Mouse (Mus musculus) olfactory bulb, adult 2 months (tissue): ENCODE results near the gene Entpd7. TPM values are rescaled to one million over a fixed set of nuclear protein-coding genes. Genes with fewer than 3 reads are reported as not detected.

ENCODE experiments used
- H3K27ac ChIP-seq: fragments of 200-500 bp; 2 replicates; pipeline ENCODE4 v1.5.1; 2012; ENCODE audit warnings: low read depth, low read length; ENCODE audit not compliant: insufficient read depth
- H3K4me1 ChIP-seq: fragments of 200-500 bp; 2 replicates; pipeline ENCODE4 v1.6.1; 2012; ENCODE audit warnings: low read length; ENCODE audit not compliant: control insufficient read depth, insufficient read depth
- H3K4me3 ChIP-seq: fragments of 200-500 bp; 2 replicates; pipeline ENCODE4 v1.5.1; 2012; ENCODE audit warnings: mild to moderate bottlenecking, low read depth, low read length, moderate library complexity; ENCODE audit not compliant: insufficient read depth
- CTCF ChIP-seq: fragments of 200-500 bp; IDR thresholded peaks from 2 replicates; pipeline ENCODE4 v1.5.1; 2012; ENCODE audit warnings: low read depth, mild to moderate bottlenecking, low read length, moderate library complexity; ENCODE audit not compliant: insufficient read depth
- POLR2A ChIP-seq: fragments of 200-500 bp; IDR thresholded peaks from 2 replicates; pipeline ENCODE4 v1.6.1; 2012; ENCODE audit warnings: mild to moderate bottlenecking, low read depth, low read length, moderate library complexity; ENCODE audit not compliant: insufficient read depth
- WGBS: fragments of 180-500 bp; shearing (Covaris S2); methylation state at CpG from one replicate; pipeline ENCODE4 v1.1.7; 2018; 5-methylcytosine and 5-hydroxymethylcytosine counted together
- polyA plus RNA-seq: library from polyadenylated mRNA; stranded (reverse); fragments of >200 nt; gene quantifications from 2 replicates; pipeline ENCODE4 v1.2.4, GENCODE M21; 2012; ENCODE audit warnings: low replicate concordance; ENCODE audit not compliant: missing spikeins, insufficient read depth, insufficient read length

The Entpd7 gene
- polyA plus RNA-seq, 1 experiment, result not detected

GRCm38 (mm10) chr19:43752489-43753225 is 63.2 kb downstream of the Entpd7 start, which contains the start of the genes Cutc and Cox15:
Gene Cutc, plus strand, starts transcription at chr19:43752996.
Gene Cox15, minus strand, starts transcription at chr19:43753000.
- WGBS, result under 1% methylated on average over 62 of the region's 62 CpGs
- Histone ChIP-seq H3K4me3 (peak within 1 kb of the TSS; percentile 86), H3K4me1 (peaks cover 5% of the 10 kb centered on the region), H3K27ac (peak within 1 kb of the TSS; percentile 84)
- TF ChIP-seq CTCF (0 out of 2 replicates have a peak, but pooled peaks have one; percentile 8), POLR2A (peak; percentile 75)

GRCm38 (mm10) chr19:43753226-43753835 is 63.9 kb downstream of the Entpd7 start:
- peaks cover 5% of the 10 kb centered on the region for H3K4me1 ChIP-seq
- H3K4me3 ChIP-seq, result peak overlapping the region; percentile 86
- peak overlapping the region; percentile 74 for H3K27ac ChIP-seq
- 1% methylated on average over 23 of the region's 24 CpGs for WGBS
- TF ChIP-seq POLR2A (no peak; the same call in 1 of the 2 replicates), CTCF (peak; percentile 74)

DNA sequence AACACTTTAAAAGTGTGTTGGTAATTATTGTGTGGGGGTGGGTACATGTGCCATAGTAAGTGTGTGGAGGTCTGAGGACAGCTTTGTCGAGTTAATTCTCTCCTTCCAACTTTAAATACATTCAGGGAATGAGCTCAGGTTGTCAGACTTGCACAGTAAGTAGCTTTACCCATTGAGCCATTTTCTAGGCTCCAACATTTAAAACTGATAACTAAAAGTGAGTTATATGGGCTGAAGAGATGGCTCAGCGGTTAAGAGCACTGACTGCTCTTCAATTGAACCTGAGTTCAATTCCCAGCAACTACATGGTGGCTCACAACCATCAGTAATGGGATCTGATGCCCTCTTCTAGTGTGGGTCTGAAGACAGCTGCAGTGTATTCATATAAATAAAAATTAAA is 64.8 kb downstream of the Entpd7 start:
- TF ChIP-seq POLR2A (no peak), CTCF (no peak)
- Histone ChIP-seq H3K4me1 (peaks cover 5% of the 10 kb centered on the region), H3K4me3 (no peak overlapping the region), H3K27ac (no peak overlapping the region)
- WGBS, result 63% methylated on average over 2 of the region's 2 CpGs

DNA sequence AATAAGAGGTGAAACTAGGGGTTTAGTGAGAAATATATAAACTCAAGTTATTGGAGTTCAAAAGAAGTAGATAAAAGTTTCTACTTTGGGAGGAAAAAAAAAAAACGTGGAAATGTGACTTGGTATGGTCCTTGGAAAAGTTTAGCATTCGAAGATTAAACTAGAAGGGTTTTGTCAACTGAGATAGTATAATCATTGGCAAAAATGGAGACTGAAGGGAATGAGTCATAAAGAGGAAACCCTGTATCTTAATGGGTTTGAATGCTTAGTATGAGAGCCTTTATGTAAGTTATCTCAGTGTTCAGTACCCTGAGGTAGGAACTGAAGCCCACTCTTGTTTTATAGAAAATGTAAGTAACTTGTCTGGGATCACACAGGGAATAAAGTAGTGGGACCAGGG is 65.4 kb downstream of the Entpd7 start:
- no peak overlapping the region for H3K27ac ChIP-seq
- 81% methylated on average over 2 of the region's 2 CpGs for WGBS
- H3K4me3 ChIP-seq, result no peak overlapping the region
- H3K4me1 ChIP-seq, result peaks cover 5% of the 10 kb centered on the region
- TF ChIP-seq POLR2A, result no peak
- no peak for TF ChIP-seq CTCF

DNA sequence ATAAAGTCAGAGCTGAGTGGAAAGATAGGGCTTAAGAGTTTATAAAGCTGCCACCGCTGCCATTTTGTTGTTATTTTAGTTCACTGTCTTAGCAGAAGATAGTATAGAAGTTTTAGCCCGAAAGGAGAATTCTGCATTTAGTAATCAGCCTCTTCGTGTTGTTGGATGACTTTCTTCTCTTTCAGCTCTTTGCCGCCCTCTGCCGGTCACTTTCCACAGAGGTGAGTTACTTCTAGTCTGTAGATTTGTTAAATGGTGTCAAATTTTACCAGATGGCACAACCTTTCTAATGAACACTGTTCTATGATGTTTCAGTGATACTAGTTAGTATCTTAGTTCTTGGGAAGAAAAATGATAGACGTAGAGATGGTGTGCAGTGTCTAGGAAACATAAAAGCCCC is 71.0 kb downstream of the Entpd7 start:
- H3K4me3 ChIP-seq, result no peak overlapping the region
- no peak overlapping the region for H3K27ac ChIP-seq
- no peaks in the 10 kb centered on the region for H3K4me1 ChIP-seq
- 13% methylated on average over 6 of the region's 6 CpGs for WGBS
- TF ChIP-seq CTCF (no peak), POLR2A (no peak)

DNA sequence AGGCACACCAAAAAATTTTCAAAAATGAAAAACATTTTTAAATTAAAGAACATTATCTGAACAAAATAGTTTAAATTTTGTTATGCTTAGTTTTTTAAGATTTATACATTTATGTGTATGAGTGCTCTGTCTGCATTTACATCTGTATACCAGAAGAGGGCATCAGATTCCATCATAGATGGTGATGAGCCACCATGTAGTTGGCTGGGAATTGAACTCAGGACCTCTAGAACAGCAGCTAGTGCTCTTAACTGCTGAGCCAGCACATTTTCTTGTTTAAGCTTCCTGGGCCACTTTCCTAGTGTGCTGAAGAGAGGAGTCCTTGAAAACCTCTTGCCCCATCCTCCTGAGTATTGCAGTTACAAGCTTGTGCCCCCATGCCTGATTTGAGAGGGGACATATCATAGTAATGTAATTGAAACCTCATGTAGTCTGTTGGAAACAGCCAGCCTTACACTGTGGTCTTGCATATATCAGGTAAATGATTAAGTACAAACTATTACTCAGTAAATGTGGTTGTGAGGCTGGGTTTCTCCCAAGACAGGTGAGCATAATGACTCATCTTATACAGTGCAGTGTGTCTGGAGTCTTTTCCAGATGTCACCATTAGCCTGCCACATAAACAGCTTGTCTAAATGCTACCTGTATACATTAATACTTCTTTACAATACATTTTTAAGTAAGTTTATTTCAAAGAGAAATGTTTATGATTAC is 72.2 kb downstream of the Entpd7 start:
- TF ChIP-seq CTCF (no peak), POLR2A (no peak)
- Histone ChIP-seq H3K4me3 (no peak overlapping the region), H3K4me1 (no peaks in the 10 kb centered on the region), H3K27ac (no peak overlapping the region)

DNA sequence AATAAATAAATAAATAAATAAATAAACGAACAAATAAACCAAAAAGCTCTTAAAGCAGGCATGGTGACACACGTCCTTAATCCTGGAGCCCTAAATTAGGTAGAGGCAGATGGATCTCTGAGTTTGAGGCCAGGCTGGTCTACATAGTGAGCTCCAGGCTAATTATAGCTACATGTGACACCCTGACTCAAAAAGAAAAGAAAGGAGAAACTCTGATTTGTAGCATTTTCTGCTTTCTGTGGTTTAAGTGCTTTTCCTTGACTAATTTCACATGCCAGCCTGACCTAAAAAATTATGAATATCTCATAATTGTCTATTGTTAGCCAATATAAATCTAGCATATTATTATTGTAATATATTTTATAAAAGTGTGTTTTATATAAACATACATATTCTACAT is 72.9 kb downstream of the Entpd7 start:
- Histone ChIP-seq H3K4me1 (no peaks in the 10 kb centered on the region), H3K4me3 (no peak overlapping the region), H3K27ac (no peak overlapping the region)
- WGBS, result 81% methylated on average over 2 of the region's 2 CpGs
- TF ChIP-seq POLR2A, result no peak
- no peak for TF ChIP-seq CTCF

GRCm38 (mm10) chr19:43766451-43766850 is 77.0 kb downstream of the Entpd7 start:
- no peak overlapping the region for H3K4me3 ChIP-seq
- no peak overlapping the region for H3K27ac ChIP-seq
- H3K4me1 ChIP-seq, result no peaks in the 10 kb centered on the region
- TF ChIP-seq CTCF (no peak), POLR2A (no peak)
- 92% methylated on average over 5 of the region's 5 CpGs for WGBS
